Mouse (Mus musculus) liver, adult 2 months (tissue): ENCODE measurements at regions not wholly inside any gene's neighbourhood (a gene's known extent, or its start where the extent isn't known, plus 50 kb on each side); places are given as distances from the start of the nearest gene placed in this dataset.
A peak's percentile ranks its signal among the peaks of the same experiment; 100 is the strongest.

Experiments
- DNase-seq: peaks from one replicate; pipeline ENCODE4 v3.0.0-alpha.2; 2011; ENCODE audit warnings: low read depth, low spot score; ENCODE audit errors: extremely low read depth
- H3K27ac ChIP-seq: fragments of 200-500 bp; replicated peaks from 2 replicates; pipeline ENCODE4 v1.5.1; 2012; ENCODE audit warnings: low read depth, mild to moderate bottlenecking, control low read depth, inconsistent platforms, low read length; ENCODE audit not compliant: insufficient read depth
- H3K27me3 ChIP-seq: fragments of 200-500 bp; 2 replicates; pipeline ENCODE4 v1.6.1; 2012; ENCODE audit warnings: mild to moderate bottlenecking, moderate library complexity, low read length, inconsistent platforms; ENCODE audit not compliant: control insufficient read depth, insufficient read depth
- H3K36me3 ChIP-seq: fragments of 200-500 bp; 2 replicates; pipeline ENCODE4 v1.6.1; 2012; ENCODE audit warnings: low read length, inconsistent platforms; ENCODE audit not compliant: control insufficient read depth, insufficient read depth
- H3K4me1 ChIP-seq: fragments of 200-500 bp; 2 replicates; pipeline ENCODE4 v1.6.1; 2011; ENCODE audit warnings: low read length; ENCODE audit not compliant: control insufficient read depth, insufficient read depth
- H3K4me3 ChIP-seq: fragments of 200-500 bp; 2 replicates; pipeline ENCODE4 v1.5.1; 2011; ENCODE audit warnings: low read depth, mild to moderate bottlenecking, control low read depth, low read length, moderate library complexity; ENCODE audit not compliant: insufficient read depth
- H3K79me2 ChIP-seq: fragments of 200-500 bp; 2 replicates; pipeline ENCODE4 v1.6.1; 2012; ENCODE audit warnings: inconsistent platforms, mild to moderate bottlenecking, low read length, moderate library complexity; ENCODE audit not compliant: control insufficient read depth, insufficient read depth
- H3K9ac ChIP-seq: fragments of 200-500 bp; 2 replicates; pipeline ENCODE4 v1.6.1; 2012; ENCODE audit warnings: low read depth, mild to moderate bottlenecking, control low read depth, inconsistent platforms, low read length
- CTCF ChIP-seq: fragments of 200-500 bp; IDR thresholded peaks from 2 replicates; pipeline ENCODE4 v1.5.1; 2011; ENCODE audit warnings: low read depth, low read length, control low read depth
- POLR2A ChIP-seq: fragments of 200-500 bp; IDR thresholded peaks from 2 replicates; pipeline ENCODE4 v1.6.1; 2011; ENCODE audit warnings: low read length, control low read depth; ENCODE audit not compliant: insufficient read depth; ENCODE audit errors: extremely low read depth
- WGBS: fragments of 180-500 bp; shearing (Covaris S2); methylation state at CpG from one replicate; pipeline ENCODE4 v1.1.7; 2018; 5-methylcytosine and 5-hydroxymethylcytosine counted together

DNA sequence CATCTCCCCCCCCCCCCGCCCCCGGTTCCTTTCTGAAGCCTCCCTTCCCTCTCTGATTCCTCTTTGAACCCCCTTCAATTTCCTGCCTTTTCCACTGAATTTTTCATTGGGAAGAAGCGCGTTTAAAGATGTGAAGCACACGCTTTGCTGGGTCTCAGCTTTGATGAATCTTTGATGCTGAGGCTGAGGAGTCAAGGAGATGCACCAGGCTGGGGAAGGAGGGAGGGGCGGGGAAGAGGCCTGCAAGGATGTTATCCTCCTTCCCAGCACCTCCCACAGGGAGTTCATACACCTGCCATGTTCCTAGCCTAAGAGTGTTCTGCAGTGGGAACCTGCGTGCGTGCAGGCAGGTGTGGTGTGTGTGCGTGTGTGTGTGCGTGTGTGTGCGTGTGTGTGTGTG is 205.9 kb downstream of the Uaca start:
- Histone ChIP-seq H3K27me3 (no peaks in the 10 kb centered on the region), H3K4me1 (no peaks in the 10 kb centered on the region), H3K36me3 (no peaks in the 10 kb centered on the region), H3K4me3 (no peak overlapping the region), H3K27ac (no peak overlapping the region), H3K79me2 (no peaks in the 10 kb centered on the region), H3K9ac (no peak overlapping the region)
- 92% methylated on average over 11 of the region's 11 CpGs for WGBS
- DNase-seq = no peak
- TF ChIP-seq CTCF (no peak), POLR2A (no peak)

DNA sequence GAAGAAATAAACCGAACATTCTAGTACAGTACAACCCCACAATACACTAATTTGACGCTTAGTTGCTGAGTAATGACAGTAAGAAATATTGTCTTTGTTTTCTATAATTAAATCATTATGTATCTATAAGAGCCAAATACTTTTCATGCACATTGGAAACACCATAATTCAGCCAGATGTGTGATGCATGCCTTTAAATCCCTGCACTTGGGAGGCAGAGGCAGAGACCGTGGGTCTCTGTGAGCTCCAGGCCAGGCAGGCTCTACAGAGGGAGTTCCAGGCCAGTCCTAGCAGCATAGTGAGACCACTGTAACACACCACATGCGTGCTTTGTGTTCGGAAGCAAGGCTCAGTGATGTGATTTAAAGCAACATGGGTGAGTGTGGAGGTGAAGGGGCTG is 208.2 kb downstream of the Uaca start:
- Histone ChIP-seq H3K36me3 (no peaks in the 10 kb centered on the region), H3K79me2 (no peaks in the 10 kb centered on the region), H3K4me1 (no peaks in the 10 kb centered on the region), H3K9ac (no peak overlapping the region), H3K4me3 (no peak overlapping the region), H3K27me3 (no peaks in the 10 kb centered on the region), H3K27ac (no peak overlapping the region)
- 83% methylated on average over 5 of the region's 5 CpGs for WGBS
- TF ChIP-seq CTCF = no peak
- TF ChIP-seq POLR2A = no peak
- no peak for DNase-seq

DNA sequence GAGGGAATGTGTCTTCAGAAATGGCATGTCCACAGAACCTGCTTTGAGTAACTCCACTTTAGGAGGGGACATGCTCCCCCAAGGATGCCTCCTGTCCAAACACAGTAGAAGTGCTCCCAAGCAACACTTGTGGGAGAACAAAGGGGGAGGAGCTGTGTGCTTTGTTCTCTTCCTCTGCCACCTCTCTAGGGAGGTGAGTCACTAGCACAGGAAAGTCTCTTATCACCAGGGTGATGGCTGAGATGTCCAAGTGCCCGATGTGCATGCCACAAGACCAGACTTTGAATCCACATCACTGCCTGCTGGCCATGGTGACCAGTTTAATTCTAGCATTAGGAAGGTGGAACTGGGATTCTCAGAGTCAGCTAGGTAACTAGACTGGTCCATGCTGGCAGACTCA is 214.1 kb downstream of the Uaca start:
- 48% methylated on average over 1 of the region's 1 CpGs for WGBS
- H3K36me3 ChIP-seq = no peaks in the 10 kb centered on the region
- TF ChIP-seq CTCF (no peak), POLR2A (no peak)
- H3K4me1 ChIP-seq = no peaks in the 10 kb centered on the region
- no peak overlapping the region for H3K4me3 ChIP-seq
- no peaks in the 10 kb centered on the region for H3K79me2 ChIP-seq
- H3K9ac ChIP-seq = no peak overlapping the region
- DNase-seq = no peak
- no peak overlapping the region for H3K27ac ChIP-seq
- no peaks in the 10 kb centered on the region for H3K27me3 ChIP-seq

DNA sequence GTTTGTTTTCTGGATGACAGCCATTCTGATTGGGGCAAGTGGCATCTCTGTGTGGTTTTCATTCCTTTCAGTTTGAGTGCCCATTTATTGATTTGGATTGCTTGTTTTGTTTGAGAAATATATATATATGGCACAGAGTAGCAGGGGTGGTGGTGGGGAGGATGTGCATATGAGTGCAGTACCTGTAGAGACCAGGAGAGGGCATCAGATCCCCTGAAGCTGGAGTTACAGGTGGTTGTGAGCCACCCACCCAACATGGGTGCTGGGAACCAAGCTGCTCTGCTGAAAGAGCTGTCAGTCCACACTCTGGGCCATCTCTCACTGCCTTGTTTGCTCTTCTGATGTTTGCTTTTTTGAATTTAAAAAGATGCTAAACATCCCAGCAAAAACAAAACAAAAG is 216.7 kb downstream of the Uaca start:
- no peak for TF ChIP-seq POLR2A
- TF ChIP-seq CTCF = peak; percentile 50
- no peak for DNase-seq

GRCm38 (mm10) chr9:61012771-61013540 is 218.6 kb downstream of the Uaca start:
- DNase-seq = no peak
- WGBS = 60% methylated on average over 19 of the region's 19 CpGs
- peak; percentile 42; the same call in 1 of the 2 replicates for TF ChIP-seq CTCF
- TF ChIP-seq POLR2A = no peak

More for the DNA sequence above, 216.7 kb downstream of the Uaca start:
- H3K79me2 ChIP-seq = no peaks in the 10 kb centered on the region
- no peaks in the 10 kb centered on the region for H3K36me3 ChIP-seq
- 0 out of 2 replicates have a peak, but pooled peaks cover 3% of the 10 kb centered on the region for H3K27me3 ChIP-seq
- H3K4me3 ChIP-seq = no peak overlapping the region
- no peak overlapping the region for H3K9ac ChIP-seq
- no peak overlapping the region for H3K27ac ChIP-seq
- H3K4me1 ChIP-seq = no peaks in the 10 kb centered on the region

GRCm38 (mm10) chr9:61014151-61014550 is 219.8 kb downstream of the Uaca start:
- 82% methylated on average over 8 of the region's 8 CpGs for WGBS
- H3K4me3 ChIP-seq = no peak overlapping the region
- H3K27me3 ChIP-seq = 0 out of 2 replicates have a peak, but pooled peaks cover 3% of the 10 kb centered on the region
- no peaks in the 10 kb centered on the region for H3K4me1 ChIP-seq
- H3K27ac ChIP-seq = no peak overlapping the region
- TF ChIP-seq CTCF (no peak), POLR2A (no peak)
- no peak overlapping the region for H3K9ac ChIP-seq
- no peaks in the 10 kb centered on the region for H3K36me3 ChIP-seq
- no peaks in the 10 kb centered on the region for H3K79me2 ChIP-seq
- DNase-seq = no peak

More at GRCm38 (mm10) chr9:61012771-61013540, 218.6 kb downstream of the Uaca start:
- H3K27me3 ChIP-seq = 0 out of 2 replicates have a peak, but pooled peaks cover 3% of the 10 kb centered on the region
- H3K27ac ChIP-seq = no peak overlapping the region
- no peak overlapping the region for H3K4me3 ChIP-seq
- no peaks in the 10 kb centered on the region for H3K36me3 ChIP-seq
- H3K9ac ChIP-seq = no peak overlapping the region
- no peaks in the 10 kb centered on the region for H3K79me2 ChIP-seq
- no peaks in the 10 kb centered on the region for H3K4me1 ChIP-seq
